Mouse (Mus musculus): ENCODE results near the gene Gabrr2.
"Not testable (repeated sequence)": the region's sequence is repeated elsewhere in the genome, so short reads cannot be mapped to it uniquely, and the experiment has no call there.

The Gabrr2 gene

GRCm38 (mm10) chr4:33068894-33069293 lies 6.1 kb downstream of the Gabrr2 start:
- DNase-seq (ENCODE audit: extremely low read depth, low read depth) = no peak

- DNase-seq (ENCODE audit: extremely low read depth, low read depth) = no peak
These were observed 7.5 kb downstream of the Gabrr2 start for GRCm38 (mm10) chr4:33070326-33070725.

GRCm38 (mm10) chr4:33071337-33071736 lies 8.5 kb downstream of the Gabrr2 start:
- no peak for DNase-seq (ENCODE audit: extremely low read depth, low read depth)

GRCm38 (mm10) chr4:33072526-33073161 lies 9.8 kb downstream of the Gabrr2 start:
- DNase-seq (ENCODE audit: extremely low read depth, low read depth) = peak; percentile 55

- DNase-seq (ENCODE audit: extremely low read depth, low read depth) = no peak
These were observed 11.6 kb downstream of the Gabrr2 start for GRCm38 (mm10) chr4:33074406-33074805.

- DNase-seq (ENCODE audit: extremely low read depth, low read depth) = no peak
These were observed 12.1 kb downstream of the Gabrr2 start for GRCm38 (mm10) chr4:33074851-33075250.

- no peak for DNase-seq (ENCODE audit: extremely low read depth, low read depth)
These were observed 13.2 kb downstream of the Gabrr2 start for GRCm38 (mm10) chr4:33075776-33076524.

GRCm38 (mm10) chr4:33077161-33077560 lies 14.4 kb downstream of the Gabrr2 start:
- no peak for DNase-seq (ENCODE audit: extremely low read depth, low read depth)

GRCm38 (mm10) chr4:33077724-33078123 lies 14.9 kb downstream of the Gabrr2 start:
- DNase-seq (ENCODE audit: extremely low read depth, low read depth) = no peak

- DNase-seq (ENCODE audit: extremely low read depth, low read depth) = no peak
These were observed 15.7 kb downstream of the Gabrr2 start for GRCm38 (mm10) chr4:33078492-33078891.

- no peak for DNase-seq (ENCODE audit: extremely low read depth, low read depth)
These were observed 36.4 kb downstream of the Gabrr2 start for GRCm38 (mm10) chr4:33099118-33099694.

GRCm38 (mm10) chr4:33109720-33110458 lies 47.1 kb downstream of the Gabrr2 start:
- no peak for DNase-seq (ENCODE audit: extremely low read depth, low read depth)

GRCm38 (mm10) chr4:33110845-33111244 lies 48.0 kb downstream of the Gabrr2 start:
- no peak for DNase-seq (ENCODE audit: extremely low read depth, low read depth)

- DNase-seq (ENCODE audit: extremely low read depth, low read depth) = no peak
These were observed 48.6 kb downstream of the Gabrr2 start for GRCm38 (mm10) chr4:33111358-33111757.

- DNase-seq (ENCODE audit: extremely low read depth, low read depth) = not testable (repeated sequence)
These were observed 50.1 kb downstream of the Gabrr2 start for GRCm38 (mm10) chr4:33112866-33113265.

GRCm38 (mm10) chr4:33119118-33119517 lies 56.3 kb downstream of the Gabrr2 start:
- DNase-seq (ENCODE audit: extremely low read depth, low read depth) = peak; percentile 10

- no peak for DNase-seq (ENCODE audit: extremely low read depth, low read depth)
These were observed 61.7 kb downstream of the Gabrr2 start for GRCm38 (mm10) chr4:33124493-33124892.

GRCm38 (mm10) chr4:33125409-33126084 lies 62.7 kb downstream of the Gabrr2 start:
- DNase-seq (ENCODE audit: extremely low read depth, low read depth) = no peak

GRCm38 (mm10) chr4:33132221-33132620 lies 69.4 kb downstream of the Gabrr2 start, which contains the start of gene Gabrr1:
Gene Gabrr1, plus strand, starts transcription at chr4:33132521.
- DNase-seq (ENCODE audit: extremely low read depth, low read depth) = no peak

Measured in MEL-GATA-1-ER (cell line).